Mouse (Mus musculus): Measurements from ENCODE around the gene Papolb. TPM values are rescaled to one million over a fixed set of nuclear protein-coding genes. Genes with fewer than 3 reads are reported as not detected.

The Papolb gene
- total RNA-seq, 2 experiments from 2014 or later, result 0.38 to 0.85 TPM

GRCm38 (mm10) chr5:142477346-142477745, 52.5 kb downstream of the Papolb start:
- DNase-seq (ENCODE audit: low spot score in 2 of 2), result no peak

Other genes starting within 250 kb of the Papolb start
- gene Foxk1, start 128.6 kb downstream of the Papolb start, total RNA-seq (2021), result 10 to 100 TPM; 37.9 to 39.7 TPM
- gene Ap5z1, start 66.1 kb downstream of the Papolb start, total RNA-seq (2021), result 10 to 100 TPM; 18.3 to 19.1 TPM
- 10 to 100 TPM; 12.8 to 13.4 TPM for gene Radil, start 21.0 kb upstream of the Papolb start, total RNA-seq (2021)
- gene Mmd2, start 78.7 kb upstream of the Papolb start, total RNA-seq (2021), result 100 to 1,000 TPM; 183 to 186 TPM
- gene Wipi2, start 97.6 kb upstream of the Papolb start, total RNA-seq (2021), result 10 to 100 TPM; 81.7 to 88.5 TPM
- 10 to 100 TPM; 68.0 to 83.3 TPM for gene Slc29a4, start 162.4 kb upstream of the Papolb start, total RNA-seq (2021)